Mouse (Mus musculus) midbrain, embryonic 16.5 days (tissue): ENCODE measurements at regions not wholly inside any gene's neighbourhood (a gene's known extent, or its start where the extent isn't known, plus 50 kb on each side); places are given as distances from the start of the nearest gene placed in this dataset.

Experiments
- ATAC-seq: fragments of 200-750 bp; cut with Nextera tagmentation; 2 replicates; pipeline ENCODE4 v1.8.0; 2017; ENCODE audit warnings: moderate TSS enrichment
- H3K27ac ChIP-seq: fragments of 300-500 bp; sonication (generic); 2 replicates; pipeline ENCODE4 v1.5.1; 2014; ENCODE audit warnings: mild to moderate bottlenecking, low read length, mixed read lengths
- H3K27me3 ChIP-seq: fragments of 300-500 bp; sonication (generic); 2 replicates; pipeline ENCODE4 v1.6.1; 2014; ENCODE audit warnings: low read depth, low read length, mixed read lengths; ENCODE audit not compliant: control insufficient read depth, insufficient read depth
- H3K36me3 ChIP-seq: fragments of 300-500 bp; sonication (generic); 2 replicates; pipeline ENCODE4 v1.6.1; 2014; ENCODE audit warnings: mild to moderate bottlenecking, low read length, moderate library complexity, mixed read lengths; ENCODE audit not compliant: control insufficient read depth, insufficient read depth
- H3K4me1 ChIP-seq: fragments of 300-500 bp; sonication (generic); 2 replicates; pipeline ENCODE4 v1.6.1; 2014; ENCODE audit warnings: mild to moderate bottlenecking, low read length, mixed read lengths; ENCODE audit not compliant: control insufficient read depth, insufficient read depth
- H3K4me2 ChIP-seq: fragments of 300-500 bp; sonication (generic); 2 replicates; pipeline ENCODE4 v1.6.1; 2014; ENCODE audit warnings: mild to moderate bottlenecking, low read length, mixed read lengths
- H3K4me3 ChIP-seq: fragments of 300-500 bp; sonication (generic); 2 replicates; pipeline ENCODE4 v1.5.1; 2014; ENCODE audit warnings: low read depth, mild to moderate bottlenecking, low read length, moderate library complexity, mixed read lengths
- H3K9ac ChIP-seq: fragments of 300-500 bp; sonication (generic); 2 replicates; pipeline ENCODE4 v1.6.1; 2014; ENCODE audit warnings: low read depth, low read length, mixed read lengths
- H3K9me3 ChIP-seq: fragments of 300-500 bp; sonication (generic); replicated peaks from 2 replicates; pipeline ENCODE4 v1.6.1; 2014; ENCODE audit warnings: mild to moderate bottlenecking, low read length, mixed read lengths; ENCODE audit not compliant: control insufficient read depth, poor library complexity, severe bottlenecking
- WGBS: fragments of 180-500 bp; shearing (Covaris S2); extraction: QIAGEN DNeasy Blood & Tissue Kit; methylation state at CpG from one replicate; pipeline ENCODE4 v1.1.7; 2014; 5-methylcytosine and 5-hydroxymethylcytosine counted together

- no peak overlapping the region for H3K27ac ChIP-seq
- peaks cover 7% of the 10 kb centered on the region; the same call in 1 of the 2 replicates for H3K4me1 ChIP-seq
- 69% methylated on average over 5 of the region's 5 CpGs for WGBS
- no peak overlapping the region for H3K4me3 ChIP-seq
- no peaks in the 10 kb centered on the region for H3K36me3 ChIP-seq
- no peak overlapping the region for H3K9ac ChIP-seq
- no peaks in the 10 kb centered on the region for H3K27me3 ChIP-seq
- ATAC-seq, result no peak
- H3K9me3 ChIP-seq, result no peaks in the 10 kb centered on the region
- no peak overlapping the region for H3K4me2 ChIP-seq
These were observed 307.9 kb upstream of the Noct start for GRCm38 (mm10) chr3:50916305-50916854.

DNA sequence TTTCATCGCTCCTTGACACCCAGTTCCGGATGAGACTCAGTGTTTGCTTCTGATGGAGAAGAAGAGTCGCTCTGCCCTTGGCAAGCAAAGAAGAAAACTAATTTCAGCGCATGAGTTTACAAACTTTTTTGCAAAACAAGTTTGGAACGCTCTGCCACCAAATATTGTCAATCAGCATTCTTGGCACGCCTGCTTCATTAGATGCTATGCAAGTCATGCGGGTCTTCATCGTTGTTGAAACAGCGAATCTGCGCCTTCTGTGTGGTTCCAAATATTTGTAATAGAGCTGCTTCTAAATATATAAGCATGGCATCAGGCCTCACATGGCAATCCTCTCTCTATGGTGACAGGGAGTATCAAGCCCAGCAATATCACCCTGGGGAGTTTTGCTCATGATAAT lies 301.9 kb upstream of the Noct start:
- H3K27me3 ChIP-seq, result no peaks in the 10 kb centered on the region
- ATAC-seq, result no peak
- no peak overlapping the region for H3K27ac ChIP-seq
- 94% methylated on average over 10 of the region's 10 CpGs for WGBS
- no peak overlapping the region for H3K4me2 ChIP-seq
- H3K36me3 ChIP-seq, result no peaks in the 10 kb centered on the region
- H3K4me1 ChIP-seq, result no peaks in the 10 kb centered on the region; the same call in 1 of the 2 replicates
- no peak overlapping the region for H3K9ac ChIP-seq
- no peak overlapping the region for H3K4me3 ChIP-seq
- 0 out of 2 replicates have a peak, but pooled peaks cover 4% of the 10 kb centered on the region for H3K9me3 ChIP-seq

- no peaks in the 10 kb centered on the region; the same call in 1 of the 2 replicates for H3K4me1 ChIP-seq
- 0 out of 2 replicates have a peak, but pooled peaks cover 4% of the 10 kb centered on the region for H3K9me3 ChIP-seq
- ATAC-seq, result no peak
- no peak overlapping the region for H3K27ac ChIP-seq
- no peak overlapping the region for H3K4me3 ChIP-seq
- WGBS, result 76% methylated on average over 5 of the region's 5 CpGs
- H3K27me3 ChIP-seq, result no peaks in the 10 kb centered on the region
- no peaks in the 10 kb centered on the region for H3K36me3 ChIP-seq
- H3K4me2 ChIP-seq, result no peak overlapping the region
- no peak overlapping the region for H3K9ac ChIP-seq
These were observed 301.4 kb upstream of the Noct start for GRCm38 (mm10) chr3:50922832-50923231.

GRCm38 (mm10) chr3:50923327-50923726 lies 300.9 kb upstream of the Noct start:
- 0 out of 2 replicates have a peak, but pooled peaks cover 4% of the 10 kb centered on the region for H3K9me3 ChIP-seq
- no peak overlapping the region for H3K27ac ChIP-seq
- no peak overlapping the region for H3K4me2 ChIP-seq
- WGBS, result 45% methylated on average over 7 of the region's 7 CpGs
- H3K4me1 ChIP-seq, result no peaks in the 10 kb centered on the region; the same call in 1 of the 2 replicates
- no peak overlapping the region for H3K4me3 ChIP-seq
- H3K36me3 ChIP-seq, result no peaks in the 10 kb centered on the region
- peak; percentile 59 for ATAC-seq
- no peak overlapping the region for H3K9ac ChIP-seq
- H3K27me3 ChIP-seq, result no peaks in the 10 kb centered on the region

- H3K4me3 ChIP-seq, result no peak overlapping the region
- ATAC-seq, result no peak
- peaks cover 3% of the 10 kb centered on the region; the same call in 1 of the 2 replicates for H3K4me1 ChIP-seq
- H3K9me3 ChIP-seq, result 0 out of 2 replicates have a peak, but pooled peaks cover 4% of the 10 kb centered on the region
- H3K36me3 ChIP-seq, result no peaks in the 10 kb centered on the region
- H3K27ac ChIP-seq, result peak overlapping the region; percentile 28; the same call in 1 of the 2 replicates
- no peak overlapping the region for H3K9ac ChIP-seq
- H3K4me2 ChIP-seq, result no peak overlapping the region
- H3K27me3 ChIP-seq, result no peaks in the 10 kb centered on the region
- WGBS, result 86% methylated on average over 4 of the region's 4 CpGs
These were observed 296.9 kb upstream of the Noct start for GRCm38 (mm10) chr3:50927318-50927717.

- WGBS, result 89% methylated on average over 1 of the region's 1 CpGs
- no peak for ATAC-seq
These were observed 295.2 kb upstream of the Noct start for GRCm38 (mm10) chr3:50929013-50929412.

GRCm38 (mm10) chr3:50932397-50933089 lies 291.7 kb upstream of the Noct start:
- Histone ChIP-seq H3K4me1 (0 out of 2 replicates have a peak, but pooled peaks cover 3% of the 10 kb centered on the region), H3K9ac (no peak overlapping the region), H3K27me3 (no peaks in the 10 kb centered on the region), H3K27ac (peak overlapping the region; percentile 25; the same call in 1 of the 2 replicates), H3K4me3 (no peak overlapping the region), H3K9me3 (no peaks in the 10 kb centered on the region), H3K4me2 (no peak overlapping the region), H3K36me3 (no peaks in the 10 kb centered on the region)
- no peak for ATAC-seq
- 72% methylated on average over 10 of the region's 10 CpGs for WGBS

More at GRCm38 (mm10) chr3:50929013-50929412, 295.2 kb upstream of the Noct start:
- H3K36me3 ChIP-seq, result no peaks in the 10 kb centered on the region
- H3K9me3 ChIP-seq, result 0 out of 2 replicates have a peak, but pooled peaks cover 4% of the 10 kb centered on the region
- no peak overlapping the region for H3K4me3 ChIP-seq
- H3K27ac ChIP-seq, result no peak overlapping the region
- H3K9ac ChIP-seq, result no peak overlapping the region
- H3K27me3 ChIP-seq, result no peaks in the 10 kb centered on the region
- 0 out of 2 replicates have a peak, but pooled peaks cover 3% of the 10 kb centered on the region for H3K4me1 ChIP-seq
- H3K4me2 ChIP-seq, result no peak overlapping the region

- ATAC-seq, result no peak
- H3K36me3 ChIP-seq, result no peaks in the 10 kb centered on the region
- no peak overlapping the region for H3K9ac ChIP-seq
- WGBS, result 58% methylated on average over 3 of the region's 3 CpGs
- H3K27ac ChIP-seq, result no peak overlapping the region
- no peaks in the 10 kb centered on the region for H3K27me3 ChIP-seq
- 0 out of 2 replicates have a peak, but pooled peaks cover 3% of the 10 kb centered on the region for H3K4me1 ChIP-seq
- H3K4me3 ChIP-seq, result no peak overlapping the region
- H3K9me3 ChIP-seq, result no peaks in the 10 kb centered on the region
- H3K4me2 ChIP-seq, result no peak overlapping the region
These were observed 291.2 kb upstream of the Noct start for GRCm38 (mm10) chr3:50933090-50933443.

- no peaks in the 10 kb centered on the region for H3K27me3 ChIP-seq
- H3K9me3 ChIP-seq, result no peaks in the 10 kb centered on the region
- peak overlapping the region; percentile 17; the same call in 1 of the 2 replicates for H3K27ac ChIP-seq
- no peaks in the 10 kb centered on the region; the same call in 1 of the 2 replicates for H3K4me1 ChIP-seq
- no peak overlapping the region for H3K4me3 ChIP-seq
- 64% methylated on average over 5 of the region's 5 CpGs for WGBS
- no peak overlapping the region for H3K4me2 ChIP-seq
- H3K36me3 ChIP-seq, result no peaks in the 10 kb centered on the region
- 0 out of 2 replicates have a peak, but pooled peaks have one; percentile 36 for ATAC-seq
- H3K9ac ChIP-seq, result no peak overlapping the region
These were observed 284.6 kb upstream of the Noct start for GRCm38 (mm10) chr3:50939602-50940001.
